Mouse (Mus musculus): ENCODE data around the gene Stx1a. TPM values are rescaled to one million over a fixed set of nuclear protein-coding genes. Genes with fewer than 3 reads are reported as not detected.
"Not testable (repeated sequence)": the region's sequence is repeated elsewhere in the genome, so short reads cannot be mapped to it uniquely, and the experiment has no call there.

Gene Stx1a
- polyA plus RNA-seq, 1 experiment from 2014 or later: 110 TPM

DNA sequence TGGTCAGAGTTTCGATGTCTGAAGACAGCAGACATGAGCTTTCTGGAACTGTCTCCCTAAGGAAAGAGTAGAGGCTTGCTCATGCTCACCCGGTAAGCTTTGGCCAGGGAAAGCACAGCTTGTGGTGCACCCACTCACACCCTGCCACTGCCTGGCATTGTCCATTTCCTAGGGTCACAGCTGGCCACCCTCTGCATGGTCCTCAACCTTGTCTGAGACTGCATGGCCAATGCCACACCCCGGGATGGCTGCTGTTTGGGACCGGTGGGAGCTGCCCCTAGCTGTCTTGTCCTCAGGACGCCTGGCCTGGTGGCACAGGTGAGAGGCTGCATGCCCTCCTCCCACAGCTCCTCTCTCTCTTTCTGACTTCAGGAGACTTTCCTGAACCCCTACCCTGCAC lies 25.3 kb downstream of the Stx1a start:
- H3K27ac ChIP-seq (ENCODE audit: low read length): no peak overlapping the region
- H3K36me3 ChIP-seq (ENCODE audit: control insufficient read depth, insufficient read depth): peaks cover 11% of the 10 kb centered on the region
- no peak overlapping the region for H3K4me2 ChIP-seq (ENCODE audit: low read length)
- no peaks in the 10 kb centered on the region for H3K4me1 ChIP-seq (replicated peaks; ENCODE audit: control insufficient read depth, insufficient read depth, low read length)
- no peaks in the 10 kb centered on the region for H3K27me3 ChIP-seq (replicated peaks; ENCODE audit: control insufficient read depth, insufficient read depth, low read length)
- WGBS: 89% methylated on average over 5 of the region's 5 CpGs
- H3K4me3 ChIP-seq (replicated peaks; ENCODE audit: low read length): no peak overlapping the region
- no peak for ATAC-seq
- H3K9me3 ChIP-seq (ENCODE audit: control insufficient read depth, low read length): no peaks in the 10 kb centered on the region
- no peak overlapping the region for H3K9ac ChIP-seq (replicated peaks; ENCODE audit: low read depth, low read length)

DNA sequence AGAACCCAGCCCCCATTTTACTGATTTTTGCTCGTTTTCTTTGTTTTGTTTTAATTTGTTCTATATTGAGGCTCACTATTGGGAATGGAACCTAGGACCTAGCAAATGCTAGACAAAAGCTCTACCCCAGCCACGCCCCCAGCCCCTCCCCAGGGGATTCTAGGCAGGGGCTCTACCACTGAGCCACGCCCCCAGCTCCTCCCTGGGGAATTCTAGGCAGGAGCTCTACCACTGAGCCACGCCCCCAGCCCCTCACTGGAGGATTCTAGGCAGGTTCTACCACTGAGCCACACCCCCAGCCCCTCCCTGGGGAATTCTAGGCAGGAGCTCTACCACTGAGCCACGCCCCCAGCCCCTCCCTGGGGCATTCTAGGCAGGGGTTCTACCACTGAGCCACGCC lies 26.0 kb downstream of the Stx1a start:
- H3K9me3 ChIP-seq (ENCODE audit: control insufficient read depth, low read length); H3K27me3 ChIP-seq (replicated peaks; ENCODE audit: control insufficient read depth, insufficient read depth, low read length); H3K9ac ChIP-seq (replicated peaks; ENCODE audit: low read depth, low read length); H3K4me3 ChIP-seq (replicated peaks; ENCODE audit: low read length); H3K4me2 ChIP-seq (ENCODE audit: low read length); ATAC-seq; H3K27ac ChIP-seq (ENCODE audit: low read length); H3K4me1 ChIP-seq (replicated peaks; ENCODE audit: control insufficient read depth, insufficient read depth, low read length): not testable (repeated sequence)
- 91% methylated on average over 6 of the region's 6 CpGs for WGBS
- H3K36me3 ChIP-seq (ENCODE audit: control insufficient read depth, insufficient read depth): peaks cover 14% of the 10 kb centered on the region

DNA sequence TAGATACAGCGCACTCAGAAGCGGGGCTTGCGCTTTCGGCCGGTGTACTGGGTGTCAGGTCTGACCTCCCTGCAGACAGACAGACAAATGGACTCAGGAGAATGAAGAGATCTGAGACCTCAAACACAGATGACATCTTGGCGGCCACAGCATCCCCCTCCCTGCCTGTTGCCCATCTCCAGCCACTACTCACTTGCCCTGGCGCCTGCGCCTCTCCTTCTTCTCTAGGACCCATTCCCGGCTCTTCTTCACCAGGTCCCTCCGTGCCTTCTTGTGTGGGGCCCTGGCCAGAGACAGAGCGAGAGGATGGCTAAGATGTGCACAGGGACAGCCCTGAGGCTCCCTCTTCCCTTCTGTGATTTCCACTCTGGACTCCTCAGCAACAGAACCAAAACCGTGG lies 30.1 kb downstream of the Stx1a start:
- no peak for ATAC-seq
- no peaks in the 10 kb centered on the region for H3K27me3 ChIP-seq (replicated peaks; ENCODE audit: control insufficient read depth, insufficient read depth, low read length)
- no peaks in the 10 kb centered on the region for H3K9me3 ChIP-seq (ENCODE audit: control insufficient read depth, low read length)
- no peak overlapping the region for H3K9ac ChIP-seq (replicated peaks; ENCODE audit: low read depth, low read length)
- H3K36me3 ChIP-seq (ENCODE audit: control insufficient read depth, insufficient read depth): peaks cover 30% of the 10 kb centered on the region
- WGBS: 96% methylated on average over 12 of the region's 12 CpGs
- H3K4me1 ChIP-seq (replicated peaks; ENCODE audit: control insufficient read depth, insufficient read depth, low read length): no peaks in the 10 kb centered on the region
- no peak overlapping the region for H3K4me2 ChIP-seq (ENCODE audit: low read length)
- H3K4me3 ChIP-seq (replicated peaks; ENCODE audit: low read length): no peak overlapping the region
- no peak overlapping the region for H3K27ac ChIP-seq (ENCODE audit: low read length)

DNA sequence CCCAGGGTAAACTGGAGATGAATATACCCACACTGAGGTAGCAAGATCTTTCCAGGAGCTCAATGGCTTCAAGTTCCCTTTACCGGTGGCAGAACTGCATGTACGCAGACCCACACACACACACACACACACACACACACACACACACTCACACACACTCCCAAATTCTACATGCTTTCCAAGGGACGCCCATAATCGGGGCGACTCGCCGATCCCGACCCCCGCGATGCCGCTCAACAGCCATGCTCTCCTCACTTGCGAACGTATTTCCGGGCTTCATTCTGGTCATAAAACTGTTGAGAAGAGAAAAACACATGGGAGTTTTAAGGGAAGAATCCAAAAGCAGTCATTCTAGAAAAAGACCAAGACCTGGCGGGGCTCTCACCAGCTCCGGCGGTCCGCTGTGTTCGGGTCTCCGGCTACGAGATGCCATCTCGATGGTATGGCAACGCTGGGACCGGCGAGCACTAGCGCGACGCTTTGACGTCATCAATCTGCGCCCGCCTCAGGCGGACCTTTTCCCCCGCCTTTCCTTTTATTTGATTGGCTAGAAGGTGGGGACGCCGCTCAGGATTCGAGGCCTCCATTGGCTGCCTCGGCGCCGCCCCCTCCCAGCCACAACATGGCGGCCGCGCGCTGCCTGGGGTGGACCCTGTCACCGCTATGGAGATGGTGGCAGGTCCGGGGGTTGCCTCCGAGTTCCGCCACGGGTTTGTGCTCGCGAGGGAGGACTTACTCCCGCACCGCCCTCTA lies 40.5 kb downstream of the Stx1a start, which contains the start of gene Dnajc30:
Dnajc30 (plus strand) TSS at position 574 of the 753 bp plus-strand sequence.
- no peaks in the 10 kb centered on the region for H3K27me3 ChIP-seq (replicated peaks; ENCODE audit: control insufficient read depth, insufficient read depth, low read length)
- H3K4me3 ChIP-seq (replicated peaks; ENCODE audit: low read length): peak within 1 kb of the TSS; percentile 61
- H3K9ac ChIP-seq (replicated peaks; ENCODE audit: low read depth, low read length): peak within 1 kb of the TSS; percentile 65
- peak; percentile 98 for ATAC-seq
- peak within 1 kb of the TSS; percentile 39; the same call in 1 of the 2 replicates for H3K27ac ChIP-seq (ENCODE audit: low read length)
- H3K36me3 ChIP-seq (ENCODE audit: control insufficient read depth, insufficient read depth): peaks cover 12% of the 10 kb centered on the region
- under 1% methylated on average over 52 of the region's 52 CpGs for WGBS
- H3K9me3 ChIP-seq (ENCODE audit: control insufficient read depth, low read length): no peaks in the 10 kb centered on the region
- H3K4me2 ChIP-seq (ENCODE audit: low read length): peak within 1 kb of the TSS; percentile 87
- peaks cover 19% of the 10 kb centered on the region for H3K4me1 ChIP-seq (replicated peaks; ENCODE audit: control insufficient read depth, insufficient read depth, low read length)

DNA sequence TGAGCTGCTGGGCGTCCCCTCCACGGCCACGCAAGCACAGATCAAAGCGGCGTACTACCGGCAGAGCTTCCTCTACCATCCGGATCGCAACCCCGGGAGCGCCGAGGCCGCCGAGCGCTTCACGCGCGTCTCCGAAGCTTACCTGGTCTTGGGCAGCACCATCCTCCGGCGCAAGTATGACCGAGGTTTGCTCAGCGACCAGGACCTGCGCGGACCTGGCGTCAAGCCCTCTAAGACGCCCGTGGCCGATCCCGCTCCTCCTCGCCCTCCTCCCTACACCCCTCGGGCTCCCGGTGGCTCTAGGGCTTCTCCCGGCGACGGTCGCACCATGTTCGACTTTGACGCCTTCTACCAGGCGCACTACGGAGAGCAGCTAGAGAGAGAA lies 41.1 kb downstream of the Stx1a start:
- H3K27ac ChIP-seq (ENCODE audit: low read length): peak overlapping the region; percentile 39; the same call in 1 of the 2 replicates
- peaks cover 19% of the 10 kb centered on the region for H3K4me1 ChIP-seq (replicated peaks; ENCODE audit: control insufficient read depth, insufficient read depth, low read length)
- H3K4me2 ChIP-seq (ENCODE audit: low read length): peak overlapping the region; percentile 87
- H3K36me3 ChIP-seq (ENCODE audit: control insufficient read depth, insufficient read depth): peaks cover 9% of the 10 kb centered on the region
- H3K4me3 ChIP-seq (replicated peaks; ENCODE audit: low read length): peak overlapping the region; percentile 61
- no peaks in the 10 kb centered on the region for H3K27me3 ChIP-seq (replicated peaks; ENCODE audit: control insufficient read depth, insufficient read depth, low read length)
- ATAC-seq: peak; percentile 49
- peak overlapping the region; percentile 65 for H3K9ac ChIP-seq (replicated peaks; ENCODE audit: low read depth, low read length)
- under 1% methylated on average over 40 of the region's 40 CpGs for WGBS
- no peaks in the 10 kb centered on the region for H3K9me3 ChIP-seq (ENCODE audit: control insufficient read depth, low read length)

DNA sequence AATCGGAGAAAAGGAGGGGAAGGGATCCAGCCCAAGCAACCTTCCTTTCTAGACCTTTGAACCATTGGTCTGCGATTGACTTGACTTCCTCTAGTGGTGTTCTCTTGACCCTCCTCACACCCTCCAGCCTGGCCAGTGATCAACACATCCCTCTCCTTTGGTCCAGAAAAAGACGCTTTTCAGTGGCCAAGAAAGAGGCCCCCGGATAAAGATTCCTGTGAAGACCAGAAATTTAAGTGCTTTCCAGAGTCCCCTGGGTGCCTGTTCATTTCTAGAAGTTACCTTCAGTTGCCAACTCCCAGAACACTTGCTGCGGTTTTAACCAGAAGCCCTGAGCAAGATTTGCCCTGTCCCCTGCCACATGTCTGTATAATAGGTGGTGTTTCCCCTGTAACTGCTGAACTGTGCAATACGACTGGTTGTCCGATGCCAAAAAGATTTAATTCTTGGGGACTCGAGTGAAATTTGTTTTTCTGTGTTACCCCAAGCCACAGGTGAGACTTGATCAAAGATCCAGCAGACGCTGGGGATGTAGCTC lies 41.7 kb downstream of the Stx1a start, which contains the start of gene Bud23:
Bud23 (minus strand) TSS at position 51 of the 538 bp plus-strand sequence.
- H3K36me3 ChIP-seq (ENCODE audit: control insufficient read depth, insufficient read depth): not testable (repeated sequence)

DNA sequence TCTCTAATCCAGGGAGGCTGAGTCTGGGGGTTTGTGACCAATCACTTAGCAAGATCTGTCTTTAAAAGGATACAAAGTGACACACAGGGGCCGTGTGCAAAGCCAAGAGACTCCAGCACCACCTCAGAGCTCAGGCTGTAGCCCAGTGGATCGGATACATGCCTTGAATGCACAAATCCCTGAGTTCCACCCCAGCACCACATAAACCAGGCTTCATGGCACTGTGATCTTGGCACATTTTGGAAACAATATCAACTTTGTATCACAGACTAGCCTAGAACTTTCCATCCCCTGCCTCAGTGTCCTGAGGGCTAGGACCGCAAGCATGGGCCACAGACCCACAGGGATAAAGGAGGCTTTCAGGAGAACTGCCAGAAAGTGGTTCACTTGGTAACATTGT lies 42.7 kb downstream of the Stx1a start:
- peak overlapping the region; percentile 6; the same call in 1 of the 2 replicates for H3K4me2 ChIP-seq (ENCODE audit: low read length)
- H3K27me3 ChIP-seq (replicated peaks; ENCODE audit: control insufficient read depth, insufficient read depth, low read length): no peaks in the 10 kb centered on the region
- H3K36me3 ChIP-seq (ENCODE audit: control insufficient read depth, insufficient read depth): peaks cover 4% of the 10 kb centered on the region; the same call in 1 of the 2 replicates
- no peak overlapping the region for H3K9ac ChIP-seq (replicated peaks; ENCODE audit: low read depth, low read length)
- H3K4me1 ChIP-seq (replicated peaks; ENCODE audit: control insufficient read depth, insufficient read depth, low read length): peaks cover 19% of the 10 kb centered on the region
- no peak overlapping the region for H3K27ac ChIP-seq (ENCODE audit: low read length)
- 85% methylated on average over 3 of the region's 3 CpGs for WGBS
- H3K4me3 ChIP-seq (replicated peaks; ENCODE audit: low read length): no peak overlapping the region
- no peaks in the 10 kb centered on the region for H3K9me3 ChIP-seq (ENCODE audit: control insufficient read depth, low read length)
- no peak for ATAC-seq

More for the DNA sequence above, 41.7 kb downstream of the Stx1a start, which contains the start of gene Bud23:
- H3K9me3 ChIP-seq (ENCODE audit: control insufficient read depth, low read length); H3K27me3 ChIP-seq (replicated peaks; ENCODE audit: control insufficient read depth, insufficient read depth, low read length); ATAC-seq: not testable (repeated sequence)
- Histone ChIP-seq H3K27ac (ENCODE audit: low read length) (peak within 1 kb of the TSS; percentile 39; the same call in 1 of the 2 replicates), H3K4me2 (ENCODE audit: low read length) (peak within 1 kb of the TSS; percentile 87), H3K4me1 (replicated peaks; ENCODE audit: control insufficient read depth, insufficient read depth, low read length) (peaks cover 19% of the 10 kb centered on the region), H3K4me3 (replicated peaks; ENCODE audit: low read length) (peak within 1 kb of the TSS; percentile 61), H3K9ac (replicated peaks; ENCODE audit: low read depth, low read length) (peak within 1 kb of the TSS; percentile 65)
- WGBS: 72% methylated on average over 9 of the region's 9 CpGs

DNA sequence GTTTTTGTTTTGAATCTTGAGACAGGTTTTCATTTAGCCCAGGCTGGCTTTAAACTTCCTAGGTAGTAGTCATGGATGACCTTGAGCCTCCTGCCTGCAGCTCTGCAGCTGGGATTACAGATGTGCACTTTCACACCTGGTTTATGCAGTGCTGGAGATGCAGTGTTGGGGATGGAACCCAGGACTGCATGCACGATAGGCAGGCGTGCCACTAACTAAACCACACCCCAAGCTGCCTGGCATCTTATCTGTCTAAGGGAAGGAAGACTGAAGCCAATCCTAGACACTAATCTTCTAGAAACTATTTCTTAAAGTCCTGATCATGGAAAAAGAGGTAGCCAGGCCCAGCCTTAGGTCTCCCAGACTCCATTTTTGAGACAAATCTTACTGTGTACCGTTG lies 47.2 kb downstream of the Stx1a start:
- Histone ChIP-seq H3K27ac (ENCODE audit: low read length) (no peak overlapping the region), H3K27me3 (replicated peaks; ENCODE audit: control insufficient read depth, insufficient read depth, low read length) (no peaks in the 10 kb centered on the region), H3K9ac (replicated peaks; ENCODE audit: low read depth, low read length) (no peak overlapping the region), H3K9me3 (ENCODE audit: control insufficient read depth, low read length) (no peaks in the 10 kb centered on the region), H3K4me2 (ENCODE audit: low read length) (no peak overlapping the region), H3K4me3 (replicated peaks; ENCODE audit: low read length) (no peak overlapping the region), H3K4me1 (replicated peaks; ENCODE audit: control insufficient read depth, insufficient read depth, low read length) (peaks cover 14% of the 10 kb centered on the region), H3K36me3 (ENCODE audit: control insufficient read depth, insufficient read depth) (peaks cover 4% of the 10 kb centered on the region; the same call in 1 of the 2 replicates)
- WGBS: 93% methylated on average over 3 of the region's 3 CpGs
- ATAC-seq: no peak

DNA sequence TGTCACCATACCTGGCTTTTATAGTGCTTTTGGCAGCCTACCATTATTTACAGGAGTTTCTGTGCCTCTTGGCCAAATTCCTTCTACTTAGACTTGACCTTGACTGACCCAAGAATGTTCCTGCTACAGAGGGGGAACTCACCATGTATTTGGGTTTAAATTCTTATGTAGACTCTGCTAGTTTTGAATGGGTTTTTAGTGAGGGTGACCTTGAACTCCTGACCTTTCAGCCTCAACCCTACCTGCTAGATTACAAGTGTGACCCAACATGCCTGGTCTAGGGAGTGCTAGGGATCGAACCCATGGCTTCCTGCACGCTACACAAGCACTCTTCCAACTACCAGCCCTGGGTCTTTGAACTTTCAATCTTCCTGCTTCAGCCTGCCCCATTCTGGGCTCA lies 48.8 kb downstream of the Stx1a start:
- Histone ChIP-seq H3K27me3 (replicated peaks; ENCODE audit: control insufficient read depth, insufficient read depth, low read length) (no peaks in the 10 kb centered on the region), H3K9me3 (ENCODE audit: control insufficient read depth, low read length) (no peaks in the 10 kb centered on the region), H3K4me3 (replicated peaks; ENCODE audit: low read length) (no peak overlapping the region), H3K36me3 (ENCODE audit: control insufficient read depth, insufficient read depth) (peaks cover 4% of the 10 kb centered on the region; the same call in 1 of the 2 replicates), H3K4me2 (ENCODE audit: low read length) (no peak overlapping the region), H3K27ac (ENCODE audit: low read length) (no peak overlapping the region), H3K9ac (replicated peaks; ENCODE audit: low read depth, low read length) (no peak overlapping the region), H3K4me1 (replicated peaks; ENCODE audit: control insufficient read depth, insufficient read depth, low read length) (peaks cover 19% of the 10 kb centered on the region)
- no peak for ATAC-seq
- WGBS: 84% methylated on average over 2 of the region's 2 CpGs

Data from forebrain, embryonic 16.5 days (tissue).